Mouse (Mus musculus): Measurements from ENCODE around the gene Mamdc2. TPM values are rescaled to one million over a fixed set of nuclear protein-coding genes. Genes with fewer than 3 reads are reported as not detected.
A peak's percentile ranks its signal among the peaks of the same experiment; 100 is the strongest.

Mamdc2 gene
- polyA plus RNA-seq, 1 experiment, result 19.0 TPM

GRCm38 (mm10) chr19:23281911-23282660, 166.2 kb downstream of the Mamdc2 start:
- no peak for DNase-seq (ENCODE audit: low spot score)

- DNase-seq (ENCODE audit: low spot score), result no peak
Measured at GRCm38 (mm10) chr19:23274054-23274724, 174.1 kb downstream of the Mamdc2 start.

DNA sequence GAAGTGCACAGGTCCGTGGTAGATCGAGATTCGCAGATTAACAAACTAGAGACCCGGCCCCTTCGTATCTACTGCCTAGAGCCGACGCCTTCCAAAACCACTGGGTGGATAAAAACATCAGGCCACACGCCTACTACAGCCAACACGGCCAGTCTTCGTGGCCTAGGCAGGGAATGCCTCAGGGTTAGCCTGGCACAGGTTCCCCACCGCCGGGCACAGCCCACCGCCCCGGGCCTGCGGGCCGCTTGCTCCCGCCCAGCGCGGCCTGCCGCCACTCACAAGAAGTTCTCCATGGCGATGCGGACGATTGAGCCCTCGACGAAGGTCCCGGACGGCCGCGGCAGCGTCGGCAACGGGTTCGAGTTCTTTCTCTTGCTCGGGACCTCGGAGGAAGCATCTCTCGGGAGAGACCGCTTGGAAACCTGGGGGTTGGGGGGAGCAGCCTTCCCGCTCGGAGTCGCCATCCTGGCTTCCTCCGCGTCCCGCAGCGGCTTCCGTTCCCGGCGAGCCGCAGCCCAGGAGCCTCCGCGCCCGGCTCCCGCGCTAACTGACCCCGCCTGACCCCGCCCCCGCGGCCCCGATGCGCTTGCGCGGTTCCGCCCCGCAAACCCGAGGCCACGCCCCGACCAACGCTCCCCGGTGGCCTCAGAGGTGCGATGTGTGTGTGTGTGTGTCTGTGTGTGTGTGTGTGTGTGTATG, 174.7 kb downstream of the Mamdc2 start, which contains the start of gene Smc5:
TSS of gene Smc5 (minus strand) at position 543 of the 699 bp plus-strand sequence.
- DNase-seq (ENCODE audit: low spot score), result peak; percentile 90

- DNase-seq (ENCODE audit: low spot score), result no peak
Measured at GRCm38 (mm10) chr19:23256771-23257170, 191.5 kb downstream of the Mamdc2 start.

Other genes starting within 250 kb of the Mamdc2 start
- 22.6 and 25.2 TPM in 2 replicates for gene Smc5, start 174.5 kb downstream of the Mamdc2 start, polyA plus RNA-seq (2012; rRNA removed)
- not detected in 2 replicates for gene 1700028P14Rik, start 204.4 kb upstream of the Mamdc2 start, polyA plus RNA-seq (2012; rRNA removed)
- gene Ptar1, start 239.0 kb upstream of the Mamdc2 start, polyA plus RNA-seq (2012; rRNA removed), result 4.5 and 5.7 TPM in 2 replicates